ENCODE assay signal across 10 mouse cellular contexts in genomic region chr5:33247387-33247786, GRCm38 (mm10). TPM values are rescaled to one million over a fixed set of nuclear protein-coding genes. Genes with fewer than 3 reads are reported as not detected.
DNase-seq lines count a peak whose midpoint lies in the region; ATAC-seq and TF ChIP-seq lines count a peak whose summit lies in the region.
"Had no signal": no experiment of that assay in that cellular context is flagged by ENCODE, and none has a peak within 500 bp of the region (broad histone marks: within the 10 kb centered on the region; RNA-seq: fewer than 3 reads in every experiment).

No protein-coding gene starts in this region.

- TF ChIP-seq POLR2A in MEL (IDR thresholded peaks at IDR 0.05; ENCODE audit: control insufficient read depth in 1 of 2, insufficient read depth in 1 of 2, low read depth in 1 of 2, low read length in 2 of 2, poor library complexity in 1 of 2) = no peak

- H3K79me2 ChIP-seq in MEL (ENCODE audit: control insufficient read depth, insufficient read depth, low read length, poor library complexity) = no peaks in the 10 kb centered on the region

- H3K36me3 ChIP-seq in kidney, embryonic 15.5 days = peaks cover 92% of the 10 kb centered on the region
- peaks cover 0 to 23% of the 10 kb centered on the region in 2 experiments; a peak in 2 of 4 replicates for H3K36me3 ChIP-seq in MEL (ENCODE audit: control insufficient read depth in 1 of 2, insufficient read depth in 2 of 2, low read length in 2 of 2)

- no peaks in the 10 kb centered on the region for H3K9me3 ChIP-seq in kidney, embryonic 15.5 days (replicated peaks)
- H3K9me3 ChIP-seq in MEL (replicated peaks; ENCODE audit: insufficient read depth, low read length) = no peaks in the 10 kb centered on the region
- H3K9me3 ChIP-seq: midbrain, embryonic 10.5 days had no signal

- 85% methylated on average over 2 of the region's 2 CpGs for WGBS in kidney, embryonic 15.5 days

- DNase-seq in adrenal gland, postnatal 14 days = peak; percentile 28
- no peak for DNase-seq in adrenal gland, adult 18-20 months (ENCODE audit: low spot score in 2 of 2)
- DNase-seq in kidney, postnatal 10 days = peak; percentile 63
- DNase-seq in MEL (ENCODE audit: low read depth, low spot score) = no peak
- peak; percentile 47 to 54 for DNase-seq in kidney, postnatal 25 days
- no peak for DNase-seq in spleen, postnatal 4 days (ENCODE audit: low spot score in 2 of 2)
- DNase-seq in urinary bladder, adult 2 months (ENCODE audit: low spot score) = no peak
- DNase-seq: thymus, postnatal 14 days had no signal

- TF ChIP-seq EP300 in MEL (IDR thresholded peaks at IDR 0.05; ENCODE audit: low read depth in 1 of 2, low read length in 2 of 2) = no peak

- H3K4me2 ChIP-seq in kidney, embryonic 15.5 days = no peak overlapping the region

- peak; percentile 43 for TF ChIP-seq RAD21 in MEL (IDR thresholded peaks at IDR 0.05; ENCODE audit: low read depth, low read length)

- ATAC-seq in kidney, embryonic 15.5 days (replicated peaks; ENCODE audit: low FRiP score) = no peak

- H3K27ac ChIP-seq in kidney, embryonic 15.5 days = no peak overlapping the region
- H3K27ac ChIP-seq in MEL (ENCODE audit: control insufficient read depth, low read depth, low read length) = no peak overlapping the region
- H3K27ac ChIP-seq: midbrain, embryonic 10.5 days had no signal

- peaks cover 12% of the 10 kb centered on the region for H3K4me1 ChIP-seq in kidney, embryonic 15.5 days
- no peaks in the 10 kb centered on the region for H3K4me1 ChIP-seq in MEL (ENCODE audit: control insufficient read depth in 1 of 2, insufficient read depth in 2 of 2, low read length in 2 of 2)
- H3K4me1 ChIP-seq: midbrain, embryonic 10.5 days had no signal

- H3K27me3 ChIP-seq in kidney, embryonic 15.5 days = no peaks in the 10 kb centered on the region
- H3K27me3 ChIP-seq in MEL (ENCODE audit: control insufficient read depth in 1 of 2, insufficient read depth in 2 of 2, low read length in 2 of 2) = no peaks in the 10 kb centered on the region

- no peak overlapping the region for H3K4me3 ChIP-seq in kidney, embryonic 15.5 days (replicated peaks)
- H3K4me3 ChIP-seq in MEL (ENCODE audit: control insufficient read depth in 1 of 2, insufficient read depth in 1 of 2, low read depth in 2 of 2, low read length in 2 of 2) = no peak overlapping the region
- H3K4me3 ChIP-seq: midbrain, embryonic 10.5 days had no signal

- H3K9ac ChIP-seq in kidney, embryonic 15.5 days = no peak overlapping the region
- H3K9ac ChIP-seq in MEL (ENCODE audit: control insufficient read depth, low read depth, low read length, poor library complexity, severe bottlenecking) = no peak overlapping the region

- TF ChIP-seq CTCF in MEL (IDR thresholded peaks at IDR 0.05 in 2 of 3, conservative IDR thresholded peaks at IDR 0.05 in 1 of 3; ENCODE audit: control insufficient read depth in 1 of 3, insufficient read depth in 1 of 3, low read depth in 2 of 3, low read length in 3 of 3, poor library complexity in 1 of 3, severe bottlenecking in 1 of 3) = peak; percentile 20 to 61 (median 59); a peak in 5 of 6 replicates

TF ChIP-seq in MEL, 35 proteins besides CTCF, POLR2A, EP300 and RAD21:
- TF ChIP-seq SMC3 (IDR thresholded peaks at IDR 0.05; ENCODE audit: low read depth, low read length) (peak; percentile 61), ZC3H11A (IDR thresholded peaks at IDR 0.05; ENCODE audit: low read depth, low read length) (peak; percentile 41), ZMIZ1 (IDR thresholded peaks at IDR 0.05; ENCODE audit: low read depth, low read length) (no peak)

RNA-seq across cellular contexts. Expression of gene Ctbp1, which starts 27.4 kb away (rescaled TPM):
- 188 and 195 TPM in 2 replicates for total RNA-seq in adrenal gland, postnatal 14 days (2021)
- total RNA-seq in adrenal gland, adult 18-20 months (2021) = 100 to 1,000 TPM; 214 to 234 TPM
- polyA plus RNA-seq in kidney, embryonic 15.5 days (2015; fragmentation: Nextera tagmentation; extraction: Ambion mirVana) = 318 and 324 TPM in 2 replicates
- total RNA-seq in MEL (2012; rRNA removed) = 413 and 443 TPM in 2 replicates
- polyA plus RNA-seq in MEL (2012; ENCODE audit: insufficient read depth in 1 of 2, insufficient read length in 2 of 2, low read depth in 1 of 2, low replicate concordance in 2 of 2, missing spikeins in 1 of 2) = 100 to 1,000 TPM; 353 to 595 TPM
- polyA plus RNA-seq in urinary bladder, adult 2 months (2012; rRNA removed) = 148 and 156 TPM in 2 replicates

RNA-seq across cellular contexts. Expression of gene Spon2, which starts 29.1 kb away (rescaled TPM):
- 1.7 and 2.5 TPM in 2 replicates for total RNA-seq in adrenal gland, postnatal 14 days (2021)
- total RNA-seq in adrenal gland, adult 18-20 months (2021) = 1 to 10 TPM in 1 of 2 experiments, under 1 TPM in 1; 0.73 to 1.0 TPM
- 6.0 and 13.2 TPM in 2 replicates for polyA plus RNA-seq in kidney, embryonic 15.5 days (2015; fragmentation: Nextera tagmentation; extraction: Ambion mirVana)
- 1.7 and 3.1 TPM in 2 replicates for total RNA-seq in MEL (2012; rRNA removed)
- 1 to 10 TPM in 1 of 2 experiments, not detected in 1; 2.6 TPM for polyA plus RNA-seq in MEL (2012; ENCODE audit: insufficient read depth in 1 of 2, insufficient read length in 2 of 2, low read depth in 1 of 2, low replicate concordance in 2 of 2, missing spikeins in 1 of 2)
- polyA plus RNA-seq in urinary bladder, adult 2 months (2012; rRNA removed) = 61.5 and 102 TPM in 2 replicates

Comparison
In these comparisons a context has a peak if more than half of its experiments do, and no peak if none do; other contexts are left out.
1. DNase-seq: peak in adrenal gland, postnatal 14 days (single experiment), kidney, postnatal 10 days (single experiment) and kidney, postnatal 25 days (2 of 2); none in adrenal gland, adult 18-20 months (0 of 2), MEL (single experiment), spleen, postnatal 4 days (0 of 2) and urinary bladder, adult 2 months (single experiment).